In the genomic region with DNA sequence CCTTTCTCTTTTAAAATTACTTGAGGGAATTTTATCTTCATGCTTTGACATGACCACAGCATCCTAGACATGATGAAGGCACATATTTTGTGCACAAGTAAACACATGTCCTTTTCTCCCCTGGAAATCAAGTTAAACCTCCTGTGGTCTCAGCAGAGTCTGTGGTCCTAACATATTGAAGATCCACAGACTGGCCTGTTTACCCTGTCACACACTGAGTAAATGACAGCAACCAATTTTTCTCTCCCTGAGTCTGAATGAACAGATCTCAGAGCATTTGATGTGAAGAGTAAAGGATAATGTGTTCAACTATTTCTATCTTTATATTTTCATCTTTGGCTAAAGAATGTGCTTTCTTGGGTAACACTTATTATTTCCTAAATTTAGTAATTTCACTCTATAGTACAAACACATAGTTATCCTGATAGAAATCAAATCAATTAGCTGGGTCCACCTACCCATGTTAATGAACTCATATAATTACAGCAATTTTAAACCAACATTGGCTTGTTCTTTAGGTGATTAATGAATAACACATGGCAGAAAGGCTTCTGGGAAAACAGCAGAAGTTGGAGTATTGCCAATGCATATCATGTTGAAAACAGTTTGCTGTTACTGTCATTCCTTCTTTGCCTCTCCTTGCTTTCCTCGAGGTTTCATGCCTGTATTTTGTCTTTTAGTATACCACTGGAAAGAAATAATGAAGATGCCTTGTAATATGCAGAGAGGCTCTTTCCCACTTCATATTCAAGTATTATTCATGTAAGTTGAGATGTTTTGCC, we compare ENCODE assay signal across 21 mouse cellular contexts.
DNase-seq lines count a peak whose midpoint lies in the region; ATAC-seq lines count a peak whose summit lies in the region.
"Had no signal": no experiment of that assay in that cellular context is flagged by ENCODE, and none has a peak within 500 bp of the region (broad histone marks: within the 10 kb centered on the region; RNA-seq: fewer than 3 reads in every experiment).

No protein-coding gene starts in this region.

- no peak overlapping the region for H3K9ac ChIP-seq in embryonic facial prominence, embryonic 11.5 days (replicated peaks; ENCODE audit: low read length)
- H3K9ac ChIP-seq in hindbrain, embryonic 14.5 days, result no peak overlapping the region
- H3K9ac ChIP-seq in hindbrain, embryonic 16.5 days (ENCODE audit: low read depth, low read length), result no peak overlapping the region
- no peak overlapping the region for H3K9ac ChIP-seq in midbrain, embryonic 14.5 days (replicated peaks; ENCODE audit: low read length)
- H3K9ac ChIP-seq in forebrain, embryonic 16.5 days (replicated peaks; ENCODE audit: low read depth, low read length), result no peak overlapping the region
- H3K9ac ChIP-seq: embryonic facial prominence, embryonic 15.5 days; heart, embryonic 12.5 days; intestine, embryonic 15.5 days had no signal

- 59% methylated on average over 1 of the region's 1 CpGs for WGBS in embryonic facial prominence, embryonic 11.5 days
- 63% methylated on average over 1 of the region's 1 CpGs for WGBS in embryonic facial prominence, embryonic 10.5 days
- 60% methylated on average over 1 of the region's 1 CpGs for WGBS in hindbrain, embryonic 14.5 days
- 35% methylated on average over 1 of the region's 1 CpGs for WGBS in hindbrain, embryonic 16.5 days
- WGBS in midbrain, embryonic 14.5 days, result 61% methylated on average over 1 of the region's 1 CpGs
- WGBS in midbrain, embryonic 10.5 days, result 67% methylated on average over 1 of the region's 1 CpGs
- WGBS in forebrain, embryonic 16.5 days, result 25% methylated on average over 1 of the region's 1 CpGs

- H3K4me1 ChIP-seq in embryonic facial prominence, embryonic 11.5 days (ENCODE audit: control insufficient read depth, insufficient read depth, low read length), result no peaks in the 10 kb centered on the region
- no peaks in the 10 kb centered on the region for H3K4me1 ChIP-seq in embryonic facial prominence, embryonic 10.5 days
- no peaks in the 10 kb centered on the region for H3K4me1 ChIP-seq in hindbrain, embryonic 14.5 days (replicated peaks; ENCODE audit: control insufficient read depth, insufficient read depth, low read length)
- no peaks in the 10 kb centered on the region for H3K4me1 ChIP-seq in hindbrain, embryonic 16.5 days (ENCODE audit: control insufficient read depth, insufficient read depth, low read depth, low read length)
- no peaks in the 10 kb centered on the region for H3K4me1 ChIP-seq in midbrain, embryonic 14.5 days (ENCODE audit: control insufficient read depth, insufficient read depth, low read length)
- H3K4me1 ChIP-seq in midbrain, embryonic 10.5 days, result no peaks in the 10 kb centered on the region
- peaks cover 3% of the 10 kb centered on the region; the same call in 1 of the 2 replicates for H3K4me1 ChIP-seq in forebrain, embryonic 16.5 days (replicated peaks; ENCODE audit: control insufficient read depth, insufficient read depth, low read length)
- H3K4me1 ChIP-seq: embryonic facial prominence, embryonic 15.5 days; heart, embryonic 12.5 days; intestine, embryonic 15.5 days had no signal

- no peaks in the 10 kb centered on the region for H3K9me3 ChIP-seq in embryonic facial prominence, embryonic 11.5 days (replicated peaks; ENCODE audit: control insufficient read depth, low read length)
- H3K9me3 ChIP-seq in embryonic facial prominence, embryonic 10.5 days, result no peaks in the 10 kb centered on the region
- no peaks in the 10 kb centered on the region for H3K9me3 ChIP-seq in hindbrain, embryonic 14.5 days (ENCODE audit: control insufficient read depth, low read length)
- H3K9me3 ChIP-seq in hindbrain, embryonic 16.5 days (ENCODE audit: control insufficient read depth, low read length), result no peaks in the 10 kb centered on the region
- H3K9me3 ChIP-seq in midbrain, embryonic 14.5 days (ENCODE audit: control insufficient read depth, low read length), result no peaks in the 10 kb centered on the region
- H3K9me3 ChIP-seq in midbrain, embryonic 10.5 days (replicated peaks), result no peaks in the 10 kb centered on the region
- H3K9me3 ChIP-seq in forebrain, embryonic 16.5 days (ENCODE audit: control insufficient read depth, low read length), result no peaks in the 10 kb centered on the region
- H3K9me3 ChIP-seq: embryonic facial prominence, embryonic 15.5 days; G1E; intestine, embryonic 15.5 days had no signal

- H3K4me2 ChIP-seq in embryonic facial prominence, embryonic 11.5 days (ENCODE audit: low read depth, low read length), result no peak overlapping the region
- H3K4me2 ChIP-seq in hindbrain, embryonic 14.5 days (replicated peaks), result no peak overlapping the region
- H3K4me2 ChIP-seq in hindbrain, embryonic 16.5 days (ENCODE audit: low read length), result no peak overlapping the region
- H3K4me2 ChIP-seq in midbrain, embryonic 14.5 days (ENCODE audit: low read length), result no peak overlapping the region
- H3K4me2 ChIP-seq in forebrain, embryonic 16.5 days (ENCODE audit: low read length), result no peak overlapping the region
- H3K4me2 ChIP-seq: embryonic facial prominence, embryonic 15.5 days; heart, embryonic 12.5 days; intestine, embryonic 15.5 days had no signal

- H3K36me3 ChIP-seq in embryonic facial prominence, embryonic 11.5 days (replicated peaks; ENCODE audit: control insufficient read depth, insufficient read depth, low read depth, low read length), result no peaks in the 10 kb centered on the region
- no peaks in the 10 kb centered on the region for H3K36me3 ChIP-seq in embryonic facial prominence, embryonic 10.5 days (replicated peaks)
- no peaks in the 10 kb centered on the region for H3K36me3 ChIP-seq in hindbrain, embryonic 14.5 days (replicated peaks; ENCODE audit: control insufficient read depth, insufficient read depth)
- no peaks in the 10 kb centered on the region for H3K36me3 ChIP-seq in hindbrain, embryonic 16.5 days (ENCODE audit: control insufficient read depth, insufficient read depth, low read length)
- no peaks in the 10 kb centered on the region for H3K36me3 ChIP-seq in midbrain, embryonic 14.5 days (ENCODE audit: control insufficient read depth, insufficient read depth, low read length)
- H3K36me3 ChIP-seq in midbrain, embryonic 10.5 days, result no peaks in the 10 kb centered on the region
- no peaks in the 10 kb centered on the region for H3K36me3 ChIP-seq in forebrain, embryonic 16.5 days (ENCODE audit: control insufficient read depth, insufficient read depth)
- H3K36me3 ChIP-seq: embryonic facial prominence, embryonic 15.5 days; G1E; heart, embryonic 12.5 days; intestine, embryonic 15.5 days had no signal

- DNase-seq in embryonic facial prominence, embryonic 11.5 days (ENCODE audit: low spot score), result peak; percentile 12
- no peak for DNase-seq in embryonic facial prominence, embryonic 10.5 days (ENCODE audit: low spot score)
- DNase-seq in hindbrain, embryonic 14.5 days (ENCODE audit: low spot score), result peak; percentile 42
- peak; percentile 43 for DNase-seq in midbrain, embryonic 14.5 days
- no peak for DNase-seq in midbrain, embryonic 10.5 days (ENCODE audit: low spot score)
- DNase-seq: adrenal gland, postnatal 10 days; B cell, adult 2 months; cerebellum, adult 11-12 months; cerebellum, adult 9-10 months; cerebellum, postnatal 25 days; gastrocnemius, adult 2 months; gastrocnemius, postnatal 25 days had no signal

- no peaks in the 10 kb centered on the region for H3K27me3 ChIP-seq in embryonic facial prominence, embryonic 11.5 days (ENCODE audit: control insufficient read depth, insufficient read depth, low read length)
- H3K27me3 ChIP-seq in embryonic facial prominence, embryonic 10.5 days (replicated peaks; ENCODE audit: low read depth, poor library complexity, severe bottlenecking), result no peaks in the 10 kb centered on the region
- no peaks in the 10 kb centered on the region for H3K27me3 ChIP-seq in hindbrain, embryonic 14.5 days (ENCODE audit: control insufficient read depth, insufficient read depth, low read length)
- no peaks in the 10 kb centered on the region for H3K27me3 ChIP-seq in hindbrain, embryonic 16.5 days (replicated peaks; ENCODE audit: control insufficient read depth, insufficient read depth, low read length)
- H3K27me3 ChIP-seq in midbrain, embryonic 14.5 days (ENCODE audit: control insufficient read depth, insufficient read depth, low read length), result no peaks in the 10 kb centered on the region
- no peaks in the 10 kb centered on the region for H3K27me3 ChIP-seq in midbrain, embryonic 10.5 days (ENCODE audit: low read depth, poor library complexity, severe bottlenecking)
- no peaks in the 10 kb centered on the region for H3K27me3 ChIP-seq in forebrain, embryonic 16.5 days (replicated peaks; ENCODE audit: control insufficient read depth, insufficient read depth, low read length)
- H3K27me3 ChIP-seq: embryonic facial prominence, embryonic 15.5 days; heart, embryonic 12.5 days; intestine, embryonic 15.5 days had no signal

- no peak overlapping the region for H3K27ac ChIP-seq in embryonic facial prominence, embryonic 11.5 days (replicated peaks; ENCODE audit: low read depth, low read length)
- H3K27ac ChIP-seq in embryonic facial prominence, embryonic 10.5 days (replicated peaks), result no peak overlapping the region
- H3K27ac ChIP-seq in hindbrain, embryonic 14.5 days, result no peak overlapping the region
- H3K27ac ChIP-seq in hindbrain, embryonic 16.5 days (ENCODE audit: low read depth, low read length), result no peak overlapping the region
- no peak overlapping the region for H3K27ac ChIP-seq in midbrain, embryonic 14.5 days (replicated peaks; ENCODE audit: low read depth, low read length)
- H3K27ac ChIP-seq in midbrain, embryonic 10.5 days (replicated peaks), result no peak overlapping the region
- H3K27ac ChIP-seq in forebrain, embryonic 16.5 days (ENCODE audit: low read length), result peak overlapping the region; percentile 65; the same call in 1 of the 2 replicates
- H3K27ac ChIP-seq: embryonic facial prominence, embryonic 15.5 days; gastrocnemius, adult 2 months; intestine, embryonic 15.5 days had no signal

- H3K4me3 ChIP-seq in embryonic facial prominence, embryonic 11.5 days (ENCODE audit: low read depth, low read length), result no peak overlapping the region
- H3K4me3 ChIP-seq in embryonic facial prominence, embryonic 10.5 days, result no peak overlapping the region
- H3K4me3 ChIP-seq in hindbrain, embryonic 14.5 days (replicated peaks; ENCODE audit: low read length), result no peak overlapping the region
- no peak overlapping the region for H3K4me3 ChIP-seq in hindbrain, embryonic 16.5 days (ENCODE audit: low read length)
- H3K4me3 ChIP-seq in midbrain, embryonic 14.5 days (replicated peaks; ENCODE audit: low read depth, low read length), result no peak overlapping the region
- no peak overlapping the region for H3K4me3 ChIP-seq in midbrain, embryonic 10.5 days
- H3K4me3 ChIP-seq in forebrain, embryonic 16.5 days (replicated peaks; ENCODE audit: low read length), result no peak overlapping the region
- H3K4me3 ChIP-seq: embryonic facial prominence, embryonic 15.5 days; erythroblast, embryonic 14.5 days; gastrocnemius, adult 2 months; heart, embryonic 12.5 days; intestine, embryonic 15.5 days had no signal

- ATAC-seq in embryonic facial prominence, embryonic 11.5 days (replicated peaks; ENCODE audit: insufficient number of reproducible peaks, low FRiP score, low TSS enrichment, low read depth), result no peak
- ATAC-seq in hindbrain, embryonic 14.5 days (ENCODE audit: low FRiP score), result no peak
- ATAC-seq in hindbrain, embryonic 16.5 days, result no peak
- no peak for ATAC-seq in midbrain, embryonic 14.5 days (ENCODE audit: low FRiP score, low TSS enrichment)
- ATAC-seq in forebrain, embryonic 16.5 days, result peak; percentile 63
- no peak for ATAC-seq in monocyte, adult 5-6 weeks (replicated peaks; ENCODE audit: insufficient number of reproducible peaks, low FRiP score, low TSS enrichment, poor library complexity, severe bottlenecking)
- ATAC-seq: CD4-positive, CD25-positive, alpha-beta regulatory T cell, adult 4 months; intestine, embryonic 15.5 days had no signal

Comparison
In these comparisons a context has a peak if more than half of its experiments do, and no peak if none do; other contexts are left out.
1. DNase-seq: peak in embryonic facial prominence, embryonic 11.5 days (single experiment), hindbrain, embryonic 14.5 days (single experiment) and midbrain, embryonic 14.5 days (single experiment); none in embryonic facial prominence, embryonic 10.5 days (single experiment) and midbrain, embryonic 10.5 days (single experiment).